Mouse (Mus musculus) gastrocnemius, postnatal 14 days (tissue): ENCODE measurements around the gene Spaca6. TPM values are rescaled to one million over a fixed set of nuclear protein-coding genes. Genes with fewer than 3 reads are reported as not detected.
A peak's percentile ranks its signal among the peaks of the same experiment; 100 is the strongest.

Experiments
- DNase-seq: peaks from one replicate; pipeline ENCODE4 v3.0.0; 2021; ENCODE audit warnings: mixed read lengths
- intact Hi-C: fragments of 180-260 bp; cut with DNase I; formaldehyde crosslinking; loops from one replicate; pipeline ENCODE4 v1.15.1; 2025; ENCODE audit warnings: low total_unique reads
- long read RNA-seq, 2 experiments: library from polyadenylated mRNA; stranded (forward); transcript quantifications; one replicate each; pipeline ENCODE4 v2.0.0; 2021
- total RNA-seq, 2 experiments: library from RNA; stranded (reverse); gene quantifications; 2 replicates each; pipeline ENCODE4 v1.2.3; 2021

Spaca6 gene
- 1 to 10 TPM; 6.8 to 9.1 TPM for total RNA-seq
- long read RNA-seq, experiment 1, partial matches to known transcripts, result 0 of 1 reads
- long read RNA-seq, experiment 1, other reads (novel, unspliced or antisense), result 0 of 1 reads
- long read RNA-seq, experiment 2, partial matches to known transcripts, result 0 of 1 reads
- long read RNA-seq, experiment 2, other reads (novel, unspliced or antisense), result 0 of 1 reads

- intact Hi-C loops, result no loop called here
- DNase-seq, result peak; percentile 94
These were observed at the start of gene Spaca6 for GRCm38 (mm10) chr17:17826751-17827657. Spaca6 (plus strand) TSS chr17:17827158.

- intact Hi-C loops, result no loop called here
- no peak for DNase-seq
These were observed 35.9 kb upstream of the Spaca6 start for GRCm38 (mm10) chr17:17790866-17791630.

- DNase-seq, result no peak
- intact Hi-C loops, result no loop called here
These were observed 34.4 kb upstream of the Spaca6 start for GRCm38 (mm10) chr17:17792578-17792977.

- intact Hi-C loops, result no loop called here
- no peak for DNase-seq
These were observed 31.4 kb upstream of the Spaca6 start for GRCm38 (mm10) chr17:17795527-17795926.

GRCm38 (mm10) chr17:17823612-17824336 lies 3.2 kb upstream of the Spaca6 start:
- DNase-seq, result no peak
- intact Hi-C loops, result no loop called here

- DNase-seq, result no peak
- intact Hi-C loops, result no loop called here
These were observed 902 bp upstream of the Spaca6 start for GRCm38 (mm10) chr17:17825921-17826591.

GRCm38 (mm10) chr17:17827658-17828190 lies 766 bp downstream of the Spaca6 start:
- intact Hi-C loops, result no loop called here
- DNase-seq, result peak; percentile 51

GRCm38 (mm10) chr17:17828191-17828981 lies 1.4 kb downstream of the Spaca6 start:
- intact Hi-C loops, result no loop called here
- DNase-seq, result peak; percentile 60

GRCm38 (mm10) chr17:17829052-17829785 lies 2.3 kb downstream of the Spaca6 start:
- DNase-seq, result no peak
- intact Hi-C loops, result no loop called here

- no peak for DNase-seq
- intact Hi-C loops, result no loop called here
These were observed 3.0 kb downstream of the Spaca6 start for GRCm38 (mm10) chr17:17829816-17830535.

- intact Hi-C loops, result no loop called here
- DNase-seq, result no peak
These were observed 3.8 kb downstream of the Spaca6 start for GRCm38 (mm10) chr17:17830731-17831130.

- intact Hi-C loops, result no loop called here
These were observed 7.9 kb downstream of the Spaca6 start for GRCm38 (mm10) chr17:17834896-17835295.

GRCm38 (mm10) chr17:17836101-17836500 lies 9.1 kb downstream of the Spaca6 start:
- intact Hi-C loops, result no loop called here
- DNase-seq, result no peak

More at GRCm38 (mm10) chr17:17834896-17835295, 7.9 kb downstream of the Spaca6 start:
- no peak for DNase-seq

- intact Hi-C loops, result no loop called here
- no peak for DNase-seq
These were observed 10.5 kb downstream of the Spaca6 start for GRCm38 (mm10) chr17:17837426-17837825.

- intact Hi-C loops, result no loop called here
These were observed 11.2 kb downstream of the Spaca6 start for GRCm38 (mm10) chr17:17837919-17838701.

GRCm38 (mm10) chr17:17839276-17839675 lies 12.3 kb downstream of the Spaca6 start:
- intact Hi-C loops, result no loop called here
- DNase-seq, result no peak

More at GRCm38 (mm10) chr17:17837919-17838701, 11.2 kb downstream of the Spaca6 start:
- peak; percentile 95 for DNase-seq
